Mouse (Mus musculus): ENCODE measurements at regions not wholly inside any gene's neighbourhood (a gene's known extent, or its start where the extent isn't known, plus 50 kb on each side); places are given as distances from the start of the nearest gene placed in this dataset.
A peak's percentile ranks its signal among the peaks of the same experiment; 100 is the strongest.

- H3K36me3 ChIP-seq (ENCODE audit: control insufficient read depth, insufficient read depth, low read length), result no peaks in the 10 kb centered on the region
- no peaks in the 10 kb centered on the region for H3K27me3 ChIP-seq (ENCODE audit: control insufficient read depth, insufficient read depth, low read length)
- H3K9ac ChIP-seq (ENCODE audit: low read depth, low read length), result no peak overlapping the region
- H3K4me1 ChIP-seq (ENCODE audit: control insufficient read depth, insufficient read depth, low read length), result peaks cover 7% of the 10 kb centered on the region; the same call in 1 of the 2 replicates
- 96% methylated on average over 4 of the region's 4 CpGs for WGBS
- no peak for ATAC-seq (ENCODE audit: low FRiP score, low TSS enrichment)
- no peak overlapping the region for H3K27ac ChIP-seq (ENCODE audit: low read depth, low read length)
- no peak overlapping the region for H3K4me2 ChIP-seq (replicated peaks; ENCODE audit: low read depth, low read length)
- H3K4me3 ChIP-seq (ENCODE audit: low read length), result no peak overlapping the region
- no peaks in the 10 kb centered on the region for H3K9me3 ChIP-seq (ENCODE audit: control insufficient read depth, low read length)
Measured at GRCm38 (mm10) chr6:67114753-67115152, 77.5 kb upstream of the Gadd45a start.

- peak overlapping the region; percentile 20 for H3K4me3 ChIP-seq (ENCODE audit: low read length)
- no peaks in the 10 kb centered on the region for H3K27me3 ChIP-seq (ENCODE audit: control insufficient read depth, insufficient read depth, low read length)
- 9% methylated on average over 26 of the region's 26 CpGs for WGBS
- peaks cover 7% of the 10 kb centered on the region; the same call in 1 of the 2 replicates for H3K4me1 ChIP-seq (ENCODE audit: control insufficient read depth, insufficient read depth, low read length)
- no peaks in the 10 kb centered on the region for H3K9me3 ChIP-seq (ENCODE audit: control insufficient read depth, low read length)
- H3K36me3 ChIP-seq (ENCODE audit: control insufficient read depth, insufficient read depth, low read length), result no peaks in the 10 kb centered on the region
- peak overlapping the region; percentile 51 for H3K9ac ChIP-seq (ENCODE audit: low read depth, low read length)
- H3K4me2 ChIP-seq (replicated peaks; ENCODE audit: low read depth, low read length), result peak overlapping the region; percentile 54
- 0 out of 2 replicates have a peak overlapping the region, but pooled peaks have one; percentile 62 for H3K27ac ChIP-seq (ENCODE audit: low read depth, low read length)
- ATAC-seq (ENCODE audit: low FRiP score, low TSS enrichment), result peak; percentile 62
Measured at GRCm38 (mm10) chr6:67113686-67114278, 76.5 kb upstream of the Gadd45a start.

GRCm38 (mm10) chr6:67113261-67113660, 76.0 kb upstream of the Gadd45a start:
- Histone ChIP-seq H3K36me3 (ENCODE audit: control insufficient read depth, insufficient read depth, low read length) (no peaks in the 10 kb centered on the region), H3K4me3 (ENCODE audit: low read length) (no peak overlapping the region), H3K4me2 (replicated peaks; ENCODE audit: low read depth, low read length) (peak overlapping the region; percentile 54), H3K9ac (ENCODE audit: low read depth, low read length) (no peak overlapping the region), H3K27me3 (ENCODE audit: control insufficient read depth, insufficient read depth, low read length) (no peaks in the 10 kb centered on the region), H3K4me1 (ENCODE audit: control insufficient read depth, insufficient read depth, low read length) (peaks cover 7% of the 10 kb centered on the region; the same call in 1 of the 2 replicates), H3K27ac (ENCODE audit: low read depth, low read length) (no peak overlapping the region), H3K9me3 (ENCODE audit: control insufficient read depth, low read length) (no peaks in the 10 kb centered on the region)
- WGBS, result 60% methylated on average over 4 of the region's 4 CpGs
- 0 out of 2 replicates have a peak, but pooled peaks have one; percentile 4 for ATAC-seq (ENCODE audit: low FRiP score, low TSS enrichment)

GRCm38 (mm10) chr6:67112311-67112710, 75.1 kb upstream of the Gadd45a start:
- H3K4me1 ChIP-seq (ENCODE audit: control insufficient read depth, insufficient read depth, low read length), result peaks cover 7% of the 10 kb centered on the region; the same call in 1 of the 2 replicates
- H3K9me3 ChIP-seq (ENCODE audit: control insufficient read depth, low read length), result no peaks in the 10 kb centered on the region
- H3K4me3 ChIP-seq (ENCODE audit: low read length), result no peak overlapping the region
- no peak overlapping the region for H3K9ac ChIP-seq (ENCODE audit: low read depth, low read length)
- 65% methylated on average over 6 of the region's 6 CpGs for WGBS
- no peak overlapping the region for H3K27ac ChIP-seq (ENCODE audit: low read depth, low read length)
- H3K36me3 ChIP-seq (ENCODE audit: control insufficient read depth, insufficient read depth, low read length), result no peaks in the 10 kb centered on the region
- ATAC-seq (ENCODE audit: low FRiP score, low TSS enrichment), result no peak
- H3K27me3 ChIP-seq (ENCODE audit: control insufficient read depth, insufficient read depth, low read length), result no peaks in the 10 kb centered on the region
- H3K4me2 ChIP-seq (replicated peaks; ENCODE audit: low read depth, low read length), result no peak overlapping the region

GRCm38 (mm10) chr6:67111581-67111980, 74.3 kb upstream of the Gadd45a start:
- H3K4me1 ChIP-seq (ENCODE audit: control insufficient read depth, insufficient read depth, low read length), result peaks cover 7% of the 10 kb centered on the region; the same call in 1 of the 2 replicates
- WGBS, result 73% methylated on average over 2 of the region's 2 CpGs
- H3K27me3 ChIP-seq (ENCODE audit: control insufficient read depth, insufficient read depth, low read length), result no peaks in the 10 kb centered on the region
- no peak overlapping the region for H3K4me3 ChIP-seq (ENCODE audit: low read length)
- no peaks in the 10 kb centered on the region for H3K36me3 ChIP-seq (ENCODE audit: control insufficient read depth, insufficient read depth, low read length)
- no peak overlapping the region for H3K9ac ChIP-seq (ENCODE audit: low read depth, low read length)
- no peak overlapping the region for H3K27ac ChIP-seq (ENCODE audit: low read depth, low read length)
- no peaks in the 10 kb centered on the region for H3K9me3 ChIP-seq (ENCODE audit: control insufficient read depth, low read length)
- ATAC-seq (ENCODE audit: low FRiP score, low TSS enrichment), result no peak
- no peak overlapping the region for H3K4me2 ChIP-seq (replicated peaks; ENCODE audit: low read depth, low read length)

GRCm38 (mm10) chr6:67110391-67110790, 73.1 kb upstream of the Gadd45a start:
- H3K36me3 ChIP-seq (ENCODE audit: control insufficient read depth, insufficient read depth, low read length), result no peaks in the 10 kb centered on the region
- no peak for ATAC-seq (ENCODE audit: low FRiP score, low TSS enrichment)
- no peak overlapping the region for H3K4me3 ChIP-seq (ENCODE audit: low read length)
- peaks cover 7% of the 10 kb centered on the region; the same call in 1 of the 2 replicates for H3K4me1 ChIP-seq (ENCODE audit: control insufficient read depth, insufficient read depth, low read length)
- H3K9ac ChIP-seq (ENCODE audit: low read depth, low read length), result no peak overlapping the region
- no peak overlapping the region for H3K27ac ChIP-seq (ENCODE audit: low read depth, low read length)
- WGBS, result 81% methylated on average over 1 of the region's 1 CpGs
- no peaks in the 10 kb centered on the region for H3K9me3 ChIP-seq (ENCODE audit: control insufficient read depth, low read length)
- no peak overlapping the region for H3K4me2 ChIP-seq (replicated peaks; ENCODE audit: low read depth, low read length)
- H3K27me3 ChIP-seq (ENCODE audit: control insufficient read depth, insufficient read depth, low read length), result no peaks in the 10 kb centered on the region

- no peak overlapping the region for H3K4me2 ChIP-seq (replicated peaks; ENCODE audit: low read depth, low read length)
- H3K27ac ChIP-seq (ENCODE audit: low read depth, low read length), result no peak overlapping the region
- WGBS, result 54% methylated on average over 4 of the region's 4 CpGs
- no peak overlapping the region for H3K4me3 ChIP-seq (ENCODE audit: low read length)
- H3K27me3 ChIP-seq (ENCODE audit: control insufficient read depth, insufficient read depth, low read length), result no peaks in the 10 kb centered on the region
- ATAC-seq (ENCODE audit: low FRiP score, low TSS enrichment), result no peak
- no peak overlapping the region for H3K9ac ChIP-seq (ENCODE audit: low read depth, low read length)
- peaks cover 7% of the 10 kb centered on the region; the same call in 1 of the 2 replicates for H3K4me1 ChIP-seq (ENCODE audit: control insufficient read depth, insufficient read depth, low read length)
- no peaks in the 10 kb centered on the region for H3K36me3 ChIP-seq (ENCODE audit: control insufficient read depth, insufficient read depth, low read length)
- H3K9me3 ChIP-seq (ENCODE audit: control insufficient read depth, low read length), result no peaks in the 10 kb centered on the region
Measured at GRCm38 (mm10) chr6:67109774-67110173, 72.5 kb upstream of the Gadd45a start.

GRCm38 (mm10) chr6:67107517-67107916, 70.3 kb upstream of the Gadd45a start:
- no peak overlapping the region for H3K4me3 ChIP-seq (ENCODE audit: low read length)
- no peaks in the 10 kb centered on the region for H3K27me3 ChIP-seq (ENCODE audit: control insufficient read depth, insufficient read depth, low read length)
- no peak overlapping the region for H3K4me2 ChIP-seq (replicated peaks; ENCODE audit: low read depth, low read length)
- peak; percentile 71 for ATAC-seq (ENCODE audit: low FRiP score, low TSS enrichment)
- 61% methylated on average over 4 of the region's 4 CpGs for WGBS
- peak overlapping the region; percentile 4; the same call in 1 of the 2 replicates for H3K27ac ChIP-seq (ENCODE audit: low read depth, low read length)
- H3K9me3 ChIP-seq (ENCODE audit: control insufficient read depth, low read length), result no peaks in the 10 kb centered on the region
- H3K9ac ChIP-seq (ENCODE audit: low read depth, low read length), result no peak overlapping the region
- H3K4me1 ChIP-seq (ENCODE audit: control insufficient read depth, insufficient read depth, low read length), result peaks cover 3% of the 10 kb centered on the region
- no peaks in the 10 kb centered on the region for H3K36me3 ChIP-seq (ENCODE audit: control insufficient read depth, insufficient read depth, low read length)

GRCm38 (mm10) chr6:67106493-67106892, 69.2 kb upstream of the Gadd45a start:
- H3K4me3 ChIP-seq (ENCODE audit: low read length), result no peak overlapping the region
- H3K4me1 ChIP-seq (ENCODE audit: control insufficient read depth, insufficient read depth, low read length), result peaks cover 5% of the 10 kb centered on the region
- H3K9ac ChIP-seq (ENCODE audit: low read depth, low read length), result no peak overlapping the region
- no peak overlapping the region for H3K4me2 ChIP-seq (replicated peaks; ENCODE audit: low read depth, low read length)
- 85% methylated on average over 2 of the region's 2 CpGs for WGBS
- ATAC-seq (ENCODE audit: low FRiP score, low TSS enrichment), result no peak
- H3K27ac ChIP-seq (ENCODE audit: low read depth, low read length), result no peak overlapping the region
- no peaks in the 10 kb centered on the region for H3K27me3 ChIP-seq (ENCODE audit: control insufficient read depth, insufficient read depth, low read length)
- no peaks in the 10 kb centered on the region for H3K36me3 ChIP-seq (ENCODE audit: control insufficient read depth, insufficient read depth, low read length)
- no peaks in the 10 kb centered on the region for H3K9me3 ChIP-seq (ENCODE audit: control insufficient read depth, low read length)

Data from kidney, embryonic 14.5 days (tissue).